Mouse (Mus musculus) neural tube, embryonic 15.5 days (tissue): ENCODE measurements around the gene Klhl22. TPM values are rescaled to one million over a fixed set of nuclear protein-coding genes. Genes with fewer than 3 reads are reported as not detected.

Experiments used
- ATAC-seq: fragments of 200-750 bp; cut with Nextera tagmentation; 2 replicates; pipeline ENCODE4 v1.8.0; 2017; ENCODE audit warnings: mild to moderate bottlenecking, moderate TSS enrichment, moderate library complexity; ENCODE audit not compliant: low FRiP score
- H3K27ac ChIP-seq: fragments of 300-500 bp; sonication (generic); replicated peaks from 2 replicates; pipeline ENCODE4 v1.5.1; 2015; ENCODE audit warnings: mild to moderate bottlenecking, inconsistent platforms
- H3K27me3 ChIP-seq: fragments of 300-500 bp; sonication (generic); replicated peaks from 2 replicates; pipeline ENCODE4 v1.6.1; 2015; ENCODE audit warnings: inconsistent platforms
- H3K36me3 ChIP-seq: fragments of 300-500 bp; sonication (generic); 2 replicates; pipeline ENCODE4 v1.6.1; 2015; ENCODE audit warnings: inconsistent platforms
- H3K4me1 ChIP-seq: fragments of 300-500 bp; sonication (generic); 2 replicates; pipeline ENCODE4 v1.6.1; 2015; ENCODE audit warnings: inconsistent platforms
- H3K4me2 ChIP-seq: fragments of 300-500 bp; sonication (generic); 2 replicates; pipeline ENCODE4 v1.6.1; 2015; ENCODE audit warnings: inconsistent platforms, mild to moderate bottlenecking, moderate library complexity
- H3K4me3 ChIP-seq: fragments of 300-500 bp; sonication (generic); replicated peaks from 2 replicates; pipeline ENCODE4 v1.5.1; 2015; ENCODE audit warnings: mild to moderate bottlenecking, inconsistent platforms
- H3K9ac ChIP-seq: fragments of 300-500 bp; sonication (generic); replicated peaks from 2 replicates; pipeline ENCODE4 v1.6.1; 2015; ENCODE audit warnings: mild to moderate bottlenecking, inconsistent platforms
- H3K9me3 ChIP-seq: fragments of 300-500 bp; sonication (generic); replicated peaks from 2 replicates; pipeline ENCODE4 v1.6.1; 2016; ENCODE audit warnings: inconsistent platforms
- WGBS: fragments of 180-500 bp; shearing (Covaris S2); methylation state at CpG from one replicate; pipeline ENCODE4 v1.1.7; 2015; ENCODE audit warnings: mixed read lengths; 5-methylcytosine and 5-hydroxymethylcytosine counted together
- polyA plus RNA-seq: library from polyadenylated mRNA; unstranded; fragments of >200 nt; fragmentation: Nextera tagmentation; extraction: Ambion mirVana; gene quantifications from 2 replicates; pipeline ENCODE4 v1.2.1, GENCODE M21; 2015

The Klhl22 gene
- polyA plus RNA-seq, 1 experiment from 2014 or later = 89.1 TPM

DNA sequence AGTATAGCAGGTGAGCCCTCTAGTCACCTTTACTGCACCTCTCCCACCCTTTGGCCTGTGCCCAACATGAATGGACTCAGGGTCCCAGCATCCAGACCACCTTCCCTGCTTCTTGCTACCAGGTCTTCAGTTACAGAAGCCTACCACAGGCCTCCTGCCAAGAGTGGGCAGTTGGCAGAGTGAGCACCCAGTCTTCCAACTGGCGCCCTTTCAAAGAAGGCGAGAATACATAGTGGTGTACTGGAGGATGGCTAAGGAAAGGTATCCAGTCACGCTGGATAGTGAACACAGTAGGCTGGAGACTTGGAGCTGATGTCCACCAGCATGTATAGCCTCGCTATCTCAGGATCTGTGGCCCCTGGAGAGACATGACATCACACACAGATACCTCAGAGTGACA is 34.6 kb downstream of the Klhl22 start:
- 89% methylated on average over 4 of the region's 4 CpGs for WGBS
- no peak overlapping the region for H3K4me2 ChIP-seq
- H3K9me3 ChIP-seq = no peaks in the 10 kb centered on the region
- no peak overlapping the region for H3K9ac ChIP-seq
- no peak for ATAC-seq
- no peak overlapping the region for H3K27ac ChIP-seq
- peaks cover 24% of the 10 kb centered on the region for H3K4me1 ChIP-seq
- peaks cover 42% of the 10 kb centered on the region for H3K27me3 ChIP-seq
- no peak overlapping the region for H3K4me3 ChIP-seq
- peaks cover 40% of the 10 kb centered on the region for H3K36me3 ChIP-seq

DNA sequence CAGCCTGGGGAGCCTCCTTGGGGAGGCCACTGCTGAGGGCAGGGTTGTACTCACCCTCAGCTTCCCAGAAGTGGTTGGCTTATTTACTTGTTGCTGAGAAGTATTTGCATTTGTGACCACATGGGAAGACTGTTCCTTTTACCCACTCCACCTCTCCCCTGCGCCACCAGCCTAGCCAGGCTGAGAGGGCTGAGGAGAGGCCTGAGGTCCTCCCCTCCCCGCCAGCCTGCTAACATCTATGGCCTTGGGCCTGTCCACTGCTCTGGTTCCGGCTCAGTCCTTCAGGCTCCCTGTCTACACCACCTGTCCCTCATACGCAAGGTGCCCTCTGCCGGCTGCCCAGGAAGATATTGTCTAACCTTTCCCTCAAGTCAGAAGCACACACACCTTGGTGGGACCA is 36.2 kb downstream of the Klhl22 start:
- peaks cover 26% of the 10 kb centered on the region for H3K4me1 ChIP-seq
- no peak overlapping the region for H3K4me3 ChIP-seq
- H3K36me3 ChIP-seq = peaks cover 27% of the 10 kb centered on the region
- no peaks in the 10 kb centered on the region for H3K9me3 ChIP-seq
- no peak for ATAC-seq
- no peak overlapping the region for H3K9ac ChIP-seq
- H3K27ac ChIP-seq = no peak overlapping the region
- H3K27me3 ChIP-seq = peaks cover 56% of the 10 kb centered on the region
- WGBS = 58% methylated on average over 5 of the region's 5 CpGs
- no peak overlapping the region for H3K4me2 ChIP-seq

DNA sequence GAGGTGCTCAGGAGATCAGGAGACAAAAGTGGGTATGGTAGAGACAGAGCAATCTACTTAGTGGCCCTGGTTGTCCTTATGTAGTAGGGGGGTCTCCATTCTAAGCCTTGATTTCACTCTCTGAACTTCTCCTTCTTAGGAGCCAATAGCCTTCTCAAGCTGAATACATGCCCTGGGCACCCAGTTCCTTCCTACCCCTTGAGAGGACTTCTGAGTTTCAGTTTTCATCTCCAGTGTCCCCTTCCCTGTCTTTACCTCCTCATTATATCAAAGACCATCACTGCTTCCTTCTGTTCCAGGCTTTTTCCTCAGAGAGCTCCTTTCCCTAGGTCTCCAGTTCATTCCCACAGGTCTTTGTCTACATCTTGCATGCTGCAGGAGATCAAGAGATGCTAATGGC is 37.1 kb downstream of the Klhl22 start:
- H3K4me1 ChIP-seq = peaks cover 26% of the 10 kb centered on the region
- H3K4me3 ChIP-seq = peak overlapping the region; percentile 49
- no peak for ATAC-seq
- H3K9me3 ChIP-seq = no peaks in the 10 kb centered on the region
- H3K9ac ChIP-seq = no peak overlapping the region
- H3K27me3 ChIP-seq = peaks cover 65% of the 10 kb centered on the region
- H3K36me3 ChIP-seq = peaks cover 20% of the 10 kb centered on the region
- no peak overlapping the region for H3K27ac ChIP-seq
- H3K4me2 ChIP-seq = peak overlapping the region; percentile 79

DNA sequence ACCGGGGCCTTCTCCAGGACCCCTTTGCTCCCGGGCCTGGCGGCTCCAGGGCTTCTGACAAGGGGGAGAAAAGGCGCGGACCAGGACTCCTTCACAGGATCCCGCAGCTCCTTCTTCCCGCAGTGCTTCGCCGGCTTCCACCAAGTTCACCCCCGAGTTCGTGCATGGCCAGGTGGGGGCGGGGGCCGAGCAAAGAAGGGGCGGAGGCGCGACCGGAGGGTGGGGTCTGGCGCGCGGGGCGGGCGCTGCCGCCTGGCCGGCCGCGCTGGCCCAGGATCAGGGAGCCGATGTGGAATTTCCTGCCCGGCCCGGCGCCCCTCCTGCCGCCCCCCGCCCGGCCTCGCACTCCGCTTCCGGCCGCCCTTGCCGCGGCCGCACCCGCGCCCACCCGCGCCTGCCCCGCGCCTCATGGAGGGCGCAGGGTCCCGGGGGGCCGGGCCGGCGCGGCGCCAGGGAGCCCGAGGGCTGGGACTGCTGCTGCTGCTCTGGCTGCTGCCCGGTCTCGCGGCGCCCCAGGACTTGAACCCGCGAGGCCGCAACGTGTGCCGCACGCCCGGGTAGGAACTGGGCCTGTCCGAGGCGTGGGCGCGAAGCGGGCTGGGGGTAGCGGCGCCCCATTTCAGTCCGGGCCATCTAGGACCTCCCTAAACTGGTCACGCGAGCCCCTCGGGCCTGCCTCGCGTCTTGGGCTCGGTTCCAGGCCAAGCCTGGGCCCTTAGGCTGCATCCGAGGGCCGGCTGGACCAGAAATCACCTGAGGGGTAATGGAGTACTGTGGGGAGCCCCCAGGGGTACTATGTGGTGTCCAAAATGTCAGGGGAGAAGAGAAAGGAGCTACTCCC is 37.8 kb downstream of the Klhl22 start, which contains the start of gene Scarf2:
TSS of gene Scarf2 (plus strand) at position 312 of the 841 bp plus-strand sequence.
- Histone ChIP-seq H3K4me3 (peak within 1 kb of the TSS; percentile 49), H3K27me3 (peaks cover 71% of the 10 kb centered on the region), H3K4me2 (peak within 1 kb of the TSS; percentile 79), H3K36me3 (peaks cover 14% of the 10 kb centered on the region), H3K9me3 (no peaks in the 10 kb centered on the region), H3K9ac (peak within 1 kb of the TSS; percentile 55), H3K27ac (peak within 1 kb of the TSS; percentile 42; the same call in 1 of the 2 replicates), H3K4me1 (peaks cover 32% of the 10 kb centered on the region)
- peak; percentile 22; the same call in 1 of the 2 replicates for ATAC-seq
- WGBS = 2% methylated on average over 70 of the region's 81 CpGs

DNA sequence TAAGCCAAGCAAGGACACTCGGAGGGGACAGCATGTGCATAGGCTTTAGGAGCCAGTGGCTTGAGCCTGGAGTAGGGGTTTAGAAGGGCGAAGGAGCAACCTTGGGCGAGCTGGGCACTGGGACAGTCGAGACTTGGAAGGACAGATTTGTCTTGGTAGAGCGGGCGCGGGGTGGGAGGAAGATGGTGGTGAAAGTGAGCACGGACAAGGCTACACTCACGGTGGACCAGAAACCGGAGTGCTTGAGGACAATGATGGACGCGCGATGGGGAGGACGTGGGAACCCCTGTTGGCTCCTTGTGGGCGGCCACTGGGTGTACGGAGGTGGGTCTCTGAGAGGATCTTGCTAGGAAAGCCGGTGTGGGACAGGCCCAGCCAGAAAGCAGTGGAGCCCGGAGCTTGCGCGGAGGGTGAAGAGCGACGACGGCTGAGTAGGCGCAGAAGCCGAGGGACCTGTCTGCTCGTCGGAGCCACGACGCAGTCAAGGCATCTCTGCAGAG is 38.4 kb downstream of the Klhl22 start:
- Histone ChIP-seq H3K36me3 (peaks cover 8% of the 10 kb centered on the region), H3K27me3 (peaks cover 78% of the 10 kb centered on the region), H3K9ac (no peak overlapping the region), H3K27ac (peak overlapping the region; percentile 42; the same call in 1 of the 2 replicates), H3K4me1 (peaks cover 38% of the 10 kb centered on the region), H3K4me3 (peak overlapping the region; percentile 49), H3K9me3 (no peaks in the 10 kb centered on the region), H3K4me2 (peak overlapping the region; percentile 79)
- ATAC-seq = no peak
- 4% methylated on average over 29 of the region's 29 CpGs for WGBS

DNA sequence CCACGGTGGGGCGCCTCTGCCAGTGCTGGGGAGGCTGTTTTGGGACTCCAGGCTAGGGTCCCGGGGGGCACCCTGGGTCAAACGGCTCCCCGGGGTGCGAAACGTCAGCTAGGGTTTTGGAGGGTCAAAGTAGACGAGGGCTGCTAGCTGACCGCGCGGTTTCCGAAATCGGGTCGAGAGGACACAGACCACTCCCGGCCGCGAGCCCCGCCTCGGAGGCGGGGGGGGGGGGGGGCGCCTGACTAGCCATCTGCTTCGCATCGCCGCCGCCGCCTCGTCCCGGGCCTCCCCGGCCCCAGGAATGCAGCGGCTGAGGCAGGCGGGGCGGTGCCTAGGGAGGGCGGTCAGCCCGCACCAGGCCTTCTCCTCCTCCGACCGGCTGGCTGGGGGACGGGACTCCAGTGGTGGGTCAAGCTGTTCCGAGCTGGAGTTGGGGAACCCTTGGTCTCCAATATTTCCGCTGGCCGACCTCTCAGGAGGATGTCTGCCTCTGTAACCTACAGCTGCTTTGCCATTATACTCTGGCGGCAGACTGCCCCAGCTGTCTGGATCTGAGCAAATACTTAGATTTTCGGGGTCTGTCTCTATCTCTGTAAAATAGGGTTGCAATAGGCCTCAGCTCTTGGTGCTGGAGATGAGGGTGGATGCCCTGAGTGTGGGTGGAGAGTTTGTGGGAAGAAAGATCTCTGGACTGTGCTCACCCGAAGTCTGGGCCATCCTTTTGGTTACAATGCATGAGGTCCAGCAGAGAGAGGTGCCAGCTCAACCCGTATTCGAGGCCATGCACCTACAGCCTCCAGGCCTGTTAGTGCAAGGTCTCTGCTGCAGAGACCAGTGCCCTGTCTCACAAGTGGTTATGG is 39.1 kb downstream of the Klhl22 start:
- Histone ChIP-seq H3K9ac (no peak overlapping the region), H3K4me3 (peak overlapping the region; percentile 49), H3K9me3 (no peaks in the 10 kb centered on the region), H3K4me2 (peak overlapping the region; percentile 79), H3K36me3 (peaks cover 2% of the 10 kb centered on the region; the same call in 1 of the 2 replicates), H3K27me3 (peaks cover 85% of the 10 kb centered on the region), H3K27ac (0 out of 2 replicates have a peak overlapping the region, but pooled peaks have one; percentile 42), H3K4me1 (peaks cover 45% of the 10 kb centered on the region)
- no peak for ATAC-seq
- WGBS = 2% methylated on average over 33 of the region's 45 CpGs

DNA sequence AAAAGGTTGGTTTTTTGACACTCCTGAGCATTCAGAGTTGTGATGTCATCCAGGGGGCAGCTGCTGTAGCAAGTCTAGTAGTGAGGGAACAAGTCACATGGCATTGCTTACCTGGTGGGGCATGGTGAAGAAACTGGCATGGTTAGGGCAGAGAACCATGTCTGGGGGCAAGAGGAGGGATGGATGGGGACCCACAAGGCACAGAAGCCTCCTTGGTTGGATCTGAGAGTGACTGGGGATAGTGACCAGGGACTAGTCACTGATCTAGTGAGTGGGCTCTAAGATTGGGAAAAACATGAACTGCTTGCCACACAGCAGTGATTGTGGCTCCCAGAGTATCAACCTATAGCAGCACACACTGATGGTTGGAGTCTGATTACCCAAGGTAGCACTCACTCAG is 40.2 kb downstream of the Klhl22 start:
- H3K9ac ChIP-seq = no peak overlapping the region
- H3K4me3 ChIP-seq = no peak overlapping the region
- no peak for ATAC-seq
- H3K4me2 ChIP-seq = no peak overlapping the region
- H3K36me3 ChIP-seq = no peaks in the 10 kb centered on the region
- no peak overlapping the region for H3K27ac ChIP-seq
- H3K4me1 ChIP-seq = peaks cover 55% of the 10 kb centered on the region
- H3K9me3 ChIP-seq = no peaks in the 10 kb centered on the region
- H3K27me3 ChIP-seq = peaks cover 92% of the 10 kb centered on the region

DNA sequence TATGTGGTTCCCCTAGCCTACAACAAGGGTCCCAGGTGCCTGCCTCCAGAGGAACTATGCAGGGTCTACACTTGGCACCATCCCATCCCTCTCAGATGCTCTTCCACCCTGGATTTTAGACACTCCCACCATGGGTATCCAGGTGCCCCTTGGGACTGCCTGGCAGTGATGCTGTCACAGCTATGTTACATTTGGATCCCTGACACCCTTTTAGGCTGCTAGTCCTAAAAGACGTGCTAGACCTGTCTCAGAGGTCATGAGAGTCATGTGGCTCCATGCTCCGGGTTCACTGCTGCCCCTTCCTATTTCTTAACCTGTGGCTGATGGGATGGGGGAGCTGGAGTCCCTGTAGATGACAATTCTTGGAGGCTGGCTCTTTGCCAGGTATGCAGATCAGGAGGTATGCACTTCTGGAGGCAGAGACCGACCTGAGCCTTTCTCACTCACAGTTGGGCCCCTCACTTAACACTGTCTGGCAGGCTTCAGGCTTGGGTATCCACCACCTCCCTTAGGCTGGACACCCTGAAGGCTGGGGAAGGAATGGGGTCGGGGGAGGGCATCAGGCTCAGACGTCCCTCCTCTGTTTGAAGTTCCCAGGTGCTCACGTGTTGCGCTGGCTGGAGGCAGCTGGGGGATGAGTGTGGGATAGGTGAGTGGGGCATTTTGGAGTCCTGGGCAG is 42.5 kb downstream of the Klhl22 start:
- Histone ChIP-seq H3K9me3 (no peaks in the 10 kb centered on the region), H3K27ac (no peak overlapping the region), H3K4me1 (peaks cover 65% of the 10 kb centered on the region), H3K4me2 (peak overlapping the region; percentile 70), H3K4me3 (peak overlapping the region; percentile 39), H3K9ac (no peak overlapping the region), H3K27me3 (peaks cover 89% of the 10 kb centered on the region), H3K36me3 (no peaks in the 10 kb centered on the region)
- WGBS = 6% methylated on average over 7 of the region's 7 CpGs
- no peak for ATAC-seq

DNA sequence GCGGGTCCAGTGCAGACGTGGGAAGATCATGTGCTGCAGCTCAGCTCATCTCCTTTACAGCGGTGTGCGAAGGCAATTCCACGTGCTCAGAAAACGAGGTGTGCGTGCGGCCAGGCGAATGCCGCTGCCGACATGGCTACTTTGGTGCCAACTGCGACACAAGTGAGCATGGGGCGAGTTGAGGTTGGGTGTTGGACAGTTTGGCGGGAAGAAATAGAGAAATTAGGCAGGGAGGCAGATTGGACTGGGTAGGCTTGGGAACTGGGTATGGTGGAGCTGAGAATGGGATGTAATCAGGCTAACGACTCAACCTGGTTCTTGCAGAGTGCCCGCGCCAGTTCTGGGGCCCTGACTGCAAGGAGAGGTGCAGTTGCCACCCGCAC is 43.0 kb downstream of the Klhl22 start:
- peaks cover 62% of the 10 kb centered on the region for H3K4me1 ChIP-seq
- no peaks in the 10 kb centered on the region for H3K9me3 ChIP-seq
- peak overlapping the region; percentile 70 for H3K4me2 ChIP-seq
- no peaks in the 10 kb centered on the region for H3K36me3 ChIP-seq
- WGBS = 3% methylated on average over 18 of the region's 18 CpGs
- no peak for ATAC-seq
- 0 out of 2 replicates have a peak overlapping the region, but pooled peaks have one; percentile 33 for H3K9ac ChIP-seq
- H3K27me3 ChIP-seq = peaks cover 86% of the 10 kb centered on the region
- H3K4me3 ChIP-seq = peak overlapping the region; percentile 39
- H3K27ac ChIP-seq = no peak overlapping the region

DNA sequence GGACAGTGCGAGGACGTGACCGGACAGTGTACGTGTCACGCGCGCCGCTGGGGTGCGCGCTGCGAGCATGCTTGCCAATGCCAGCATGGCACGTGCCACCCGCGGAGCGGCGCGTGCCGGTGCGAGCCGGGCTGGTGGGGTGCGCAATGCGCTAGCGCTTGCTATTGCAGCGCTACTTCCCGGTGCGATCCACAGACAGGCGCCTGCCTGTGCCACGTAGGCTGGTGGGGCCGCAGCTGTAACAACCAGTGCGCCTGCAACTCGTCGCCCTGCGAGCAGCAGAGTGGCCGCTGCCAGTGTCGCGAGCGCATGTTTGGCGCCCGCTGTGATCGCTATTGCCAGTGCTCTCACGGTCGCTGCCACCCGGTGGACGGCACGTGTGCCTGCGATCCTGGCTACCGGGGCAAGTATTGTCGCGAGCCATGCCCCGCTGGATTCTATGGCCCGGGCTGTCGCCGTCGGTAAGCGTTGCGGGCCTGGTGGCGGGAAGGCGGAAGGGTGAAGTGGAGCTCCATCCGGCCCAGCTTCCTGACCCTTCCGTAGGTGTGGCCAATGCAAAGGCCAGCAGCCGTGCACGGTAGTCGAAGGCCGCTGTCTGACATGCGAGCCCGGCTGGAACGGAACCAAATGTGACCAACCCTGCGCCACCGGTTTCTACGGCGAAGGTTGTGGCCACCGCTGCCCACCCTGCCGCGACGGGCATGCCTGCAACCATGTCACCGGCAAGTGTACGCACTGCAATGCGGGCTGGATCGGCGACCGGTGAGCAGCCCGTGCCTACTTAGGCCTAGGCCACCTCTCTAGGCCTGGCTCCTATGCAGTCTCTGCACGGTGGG is 43.6 kb downstream of the Klhl22 start:
- 5% methylated on average over 83 of the region's 83 CpGs for WGBS
- ATAC-seq = no peak

More for the DNA sequence above, 43.6 kb downstream of the Klhl22 start:
- Histone ChIP-seq H3K4me1 (peaks cover 62% of the 10 kb centered on the region), H3K4me3 (peak overlapping the region; percentile 39), H3K9ac (peak overlapping the region; percentile 33), H3K4me2 (peak overlapping the region; percentile 70), H3K36me3 (no peaks in the 10 kb centered on the region), H3K27me3 (peaks cover 80% of the 10 kb centered on the region), H3K27ac (no peak overlapping the region), H3K9me3 (no peaks in the 10 kb centered on the region)
